Mouse (Mus musculus): ENCODE data around the gene Pold3. TPM values are rescaled to one million over a fixed set of nuclear protein-coding genes. Genes with fewer than 3 reads are reported as not detected.

The Pold3 gene
- polyA plus RNA-seq, 1 experiment: 55.3 TPM

GRCm38 (mm10) chr7:100036495-100036894, 84.9 kb downstream of the Pold3 start:
- no peak overlapping the region for H3K4me3 ChIP-seq (ENCODE audit: insufficient read depth, low read length)
- H3K27ac ChIP-seq (ENCODE audit: insufficient read depth, low read depth, low read length): no peak overlapping the region
- TF ChIP-seq POLR2A (IDR thresholded peaks at IDR 0.05; ENCODE audit: borderline replicate concordance, low read depth, low read length): no peak
- TF ChIP-seq CTCF (IDR thresholded peaks at IDR 0.05; ENCODE audit: low read depth, low read length): no peak
- H3K4me1 ChIP-seq (ENCODE audit: control insufficient read depth, insufficient read depth, low read length): peaks cover 13% of the 10 kb centered on the region

- H3K4me1 ChIP-seq (ENCODE audit: control insufficient read depth, insufficient read depth, low read length): peaks cover 13% of the 10 kb centered on the region
- TF ChIP-seq CTCF (IDR thresholded peaks at IDR 0.05; ENCODE audit: low read depth, low read length): no peak
- no peak for TF ChIP-seq POLR2A (IDR thresholded peaks at IDR 0.05; ENCODE audit: borderline replicate concordance, low read depth, low read length)
Observed at GRCm38 (mm10) chr7:100036050-100036449, 85.3 kb downstream of the Pold3 start.

GRCm38 (mm10) chr7:100034815-100035463, 86.4 kb downstream of the Pold3 start:
- no peak for TF ChIP-seq CTCF (IDR thresholded peaks at IDR 0.05; ENCODE audit: low read depth, low read length)
- no peak for TF ChIP-seq POLR2A (IDR thresholded peaks at IDR 0.05; ENCODE audit: borderline replicate concordance, low read depth, low read length)
- Histone ChIP-seq H3K4me1 (ENCODE audit: control insufficient read depth, insufficient read depth, low read length) (peaks cover 13% of the 10 kb centered on the region), H3K4me3 (ENCODE audit: insufficient read depth, low read length) (no peak overlapping the region), H3K27ac (ENCODE audit: insufficient read depth, low read depth, low read length) (no peak overlapping the region)

More at GRCm38 (mm10) chr7:100036050-100036449, 85.3 kb downstream of the Pold3 start:
- Histone ChIP-seq H3K4me3 (ENCODE audit: insufficient read depth, low read length) (no peak overlapping the region), H3K27ac (ENCODE audit: insufficient read depth, low read depth, low read length) (no peak overlapping the region)

GRCm38 (mm10) chr7:100033672-100034071, 87.7 kb downstream of the Pold3 start:
- Histone ChIP-seq H3K27ac (ENCODE audit: insufficient read depth, low read depth, low read length) (no peak overlapping the region), H3K4me3 (ENCODE audit: insufficient read depth, low read length) (no peak overlapping the region), H3K4me1 (ENCODE audit: control insufficient read depth, insufficient read depth, low read length) (peaks cover 13% of the 10 kb centered on the region)
- TF ChIP-seq POLR2A (IDR thresholded peaks at IDR 0.05; ENCODE audit: borderline replicate concordance, low read depth, low read length): no peak
- TF ChIP-seq CTCF (IDR thresholded peaks at IDR 0.05; ENCODE audit: low read depth, low read length): no peak

Other genes starting within 250 kb of the Pold3 start
- 26.4 and 27.9 TPM in 2 replicates for gene Rnf169, start 141.1 kb downstream of the Pold3 start, polyA plus RNA-seq (2012; ENCODE audit: insufficient read depth, insufficient read length, missing spikeins)
- not detected in 2 replicates for gene Chrdl2, start 115.4 kb downstream of the Pold3 start, polyA plus RNA-seq (2012; ENCODE audit: insufficient read depth, insufficient read length, missing spikeins)
- gene Lipt2, start 37.7 kb upstream of the Pold3 start, polyA plus RNA-seq (2012; ENCODE audit: insufficient read depth, insufficient read length, missing spikeins): 2.4 and 4.2 TPM in 2 replicates
- gene Kcne3, start 54.9 kb upstream of the Pold3 start, polyA plus RNA-seq (2012; ENCODE audit: insufficient read depth, insufficient read length, missing spikeins): 1.7 and 5.0 TPM in 2 replicates
- gene Pgm2l1, start 105.8 kb upstream of the Pold3 start, polyA plus RNA-seq (2012; ENCODE audit: insufficient read depth, insufficient read length, missing spikeins): 14.1 and 14.4 TPM in 2 replicates
- 0.29 TPM in 1 of 2 replicates, not detected in the other for gene P4ha3, start 164.0 kb upstream of the Pold3 start, polyA plus RNA-seq (2012; ENCODE audit: insufficient read depth, insufficient read length, missing spikeins)